Mouse (Mus musculus) testis, adult 2 months (tissue): ENCODE results near the gene Hlx.

Experiments
- CTCF ChIP-seq: fragments of 200-500 bp; IDR thresholded peaks from 2 replicates; pipeline ENCODE4 v1.5.1; 2012; ENCODE audit warnings: low read depth, mild to moderate bottlenecking, inconsistent platforms, low read length, moderate library complexity; ENCODE audit not compliant: control insufficient read depth, insufficient read depth, insufficient replicate concordance
- POLR2A ChIP-seq: fragments of 200-500 bp; IDR thresholded peaks from 2 replicates; pipeline ENCODE4 v1.6.1; 2012; ENCODE audit warnings: low read depth, mild to moderate bottlenecking, inconsistent platforms, low read length, moderate library complexity; ENCODE audit not compliant: control insufficient read depth

- TF ChIP-seq CTCF (no peak), POLR2A (no peak)
These were observed 16.3 kb upstream of the Hlx start for GRCm38 (mm10) chr1:184748692-184749152.
